Mouse (Mus musculus) cerebellum, adult 9-11 months (tissue): ENCODE data around the gene Mymx.

Source experiments
- DNase-seq: peaks from one replicate; pipeline ENCODE4 v3.0.0; 2022

Gene Mymx

DNA sequence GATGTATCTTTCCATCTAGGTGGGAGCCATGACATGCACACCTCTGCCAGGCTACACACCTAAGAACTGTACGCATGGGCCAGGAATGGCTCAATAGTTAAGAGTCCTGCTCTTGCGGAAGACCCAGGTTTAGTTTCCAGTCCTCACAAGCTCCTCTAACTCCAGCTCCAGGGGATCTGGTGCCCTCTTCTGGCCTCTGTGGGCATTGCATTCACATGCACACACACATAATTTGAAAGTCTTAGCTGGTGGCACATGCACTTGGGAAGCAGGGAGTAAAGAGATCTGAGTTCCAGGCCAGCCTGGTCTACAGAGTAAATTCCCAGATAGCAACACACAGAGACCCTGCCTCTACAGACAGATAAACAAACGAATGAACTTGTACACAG, 15.5 kb downstream of the Mymx start:
- DNase-seq: no peak

DNA sequence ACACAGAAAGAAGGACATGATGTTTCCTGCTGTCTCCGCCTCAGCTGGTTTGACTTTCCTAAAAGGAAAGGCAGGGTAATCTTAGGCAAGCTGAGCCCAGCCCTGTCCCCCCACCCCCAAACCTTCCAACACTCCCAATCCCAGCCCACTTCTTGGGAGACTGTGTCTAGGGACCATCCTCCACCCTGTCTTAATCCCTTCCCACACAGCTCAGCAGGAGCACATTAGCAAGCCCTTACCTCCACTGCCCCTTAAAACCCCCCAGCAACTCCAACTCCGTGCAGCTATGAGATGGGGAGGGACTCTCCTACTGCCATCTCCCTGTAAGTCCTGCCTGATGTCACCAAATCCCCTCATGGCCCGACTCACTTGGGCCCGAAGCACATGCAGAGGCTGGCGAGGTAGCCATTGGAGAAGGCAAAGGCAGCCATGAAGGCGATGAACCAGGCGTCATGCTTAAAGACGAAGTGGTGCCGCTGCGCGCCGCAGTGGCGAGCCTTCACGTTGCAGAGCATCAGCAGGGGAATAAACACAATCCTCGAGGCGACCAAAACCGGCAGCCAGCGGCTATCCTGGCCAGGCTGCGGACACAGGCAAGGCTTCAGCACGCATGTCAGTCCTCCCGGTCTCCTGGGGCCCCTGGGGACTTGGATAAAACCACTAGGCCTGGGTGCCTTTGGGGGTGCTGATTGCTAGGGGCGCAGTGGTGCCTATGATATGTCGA, 16.0 kb downstream of the Mymx start:
- DNase-seq: peak; percentile 39

DNA sequence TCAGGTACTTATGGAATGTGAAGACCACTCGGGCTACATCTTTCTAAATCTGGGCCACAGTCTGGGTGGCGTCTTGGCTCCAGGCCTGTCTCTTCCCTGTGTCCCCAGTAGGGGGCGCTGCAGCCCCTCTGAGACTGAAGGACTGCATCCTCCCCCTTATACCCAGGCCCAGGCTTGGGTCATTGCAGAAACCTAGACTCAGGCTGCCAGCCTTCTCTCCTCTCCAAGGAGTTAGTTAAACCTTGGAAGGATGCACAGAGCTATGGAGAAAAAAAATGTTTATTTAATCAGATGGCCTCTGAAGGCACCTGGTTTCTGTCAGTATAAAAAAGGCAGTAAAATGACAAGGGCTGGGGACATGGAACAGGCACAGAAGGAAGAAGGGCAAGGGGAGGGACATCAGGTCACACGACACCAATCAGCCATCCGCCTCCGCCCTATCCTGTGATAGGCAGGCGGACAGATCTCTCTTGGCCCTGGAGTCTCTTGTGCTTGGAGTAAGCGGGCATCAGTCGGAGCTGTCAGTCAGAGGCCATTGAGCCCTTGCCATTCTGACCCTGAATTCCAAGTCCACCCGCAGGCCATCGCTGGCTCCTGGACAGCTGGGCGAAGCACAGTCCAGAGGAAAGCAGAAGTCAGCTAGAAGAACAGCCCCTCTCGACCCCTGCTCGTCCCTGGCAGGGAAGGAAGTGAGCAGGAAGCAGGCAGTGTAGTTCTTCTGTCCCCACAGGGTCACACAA, 16.8 kb downstream of the Mymx start:
- peak; percentile 83 for DNase-seq

DNA sequence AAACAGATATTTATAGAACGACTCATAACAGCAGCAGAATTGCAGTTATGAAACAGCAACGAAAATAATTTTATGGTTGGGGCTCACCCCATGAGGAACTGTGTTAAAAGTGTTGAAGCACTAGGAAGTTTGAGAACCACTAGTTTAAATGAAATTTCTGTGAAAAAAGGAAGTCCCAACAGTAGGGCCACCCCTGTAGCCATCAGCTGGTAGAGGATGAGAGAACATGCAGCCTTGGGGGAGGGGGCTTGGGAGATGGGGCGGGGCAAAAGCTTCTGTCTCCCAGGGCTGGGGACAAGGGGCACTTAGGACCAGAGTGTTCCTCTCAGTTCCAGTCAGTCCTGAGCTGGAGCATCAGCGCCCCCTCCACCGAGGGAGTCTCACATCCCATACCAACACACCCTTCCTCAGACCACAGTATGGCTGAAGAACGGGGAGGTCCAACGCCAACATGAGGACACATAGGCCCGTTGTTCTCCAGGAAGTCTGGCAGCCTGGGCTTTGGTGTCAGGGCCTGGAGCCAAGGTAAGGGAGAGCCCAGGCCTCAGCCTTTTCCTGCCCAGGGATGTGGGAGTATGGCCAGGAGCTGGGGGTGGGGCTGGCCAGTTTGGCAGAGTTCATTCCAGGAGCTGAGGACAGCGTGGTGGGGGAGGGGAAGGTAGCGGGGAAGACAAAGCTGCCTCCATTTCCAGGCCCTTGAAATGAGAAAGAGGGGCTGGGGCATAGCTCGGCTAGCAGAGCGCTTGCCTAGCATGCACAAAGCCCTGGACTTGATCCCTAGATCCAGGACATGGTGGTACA, 17.6 kb downstream of the Mymx start:
- DNase-seq: peak; percentile 85

DNA sequence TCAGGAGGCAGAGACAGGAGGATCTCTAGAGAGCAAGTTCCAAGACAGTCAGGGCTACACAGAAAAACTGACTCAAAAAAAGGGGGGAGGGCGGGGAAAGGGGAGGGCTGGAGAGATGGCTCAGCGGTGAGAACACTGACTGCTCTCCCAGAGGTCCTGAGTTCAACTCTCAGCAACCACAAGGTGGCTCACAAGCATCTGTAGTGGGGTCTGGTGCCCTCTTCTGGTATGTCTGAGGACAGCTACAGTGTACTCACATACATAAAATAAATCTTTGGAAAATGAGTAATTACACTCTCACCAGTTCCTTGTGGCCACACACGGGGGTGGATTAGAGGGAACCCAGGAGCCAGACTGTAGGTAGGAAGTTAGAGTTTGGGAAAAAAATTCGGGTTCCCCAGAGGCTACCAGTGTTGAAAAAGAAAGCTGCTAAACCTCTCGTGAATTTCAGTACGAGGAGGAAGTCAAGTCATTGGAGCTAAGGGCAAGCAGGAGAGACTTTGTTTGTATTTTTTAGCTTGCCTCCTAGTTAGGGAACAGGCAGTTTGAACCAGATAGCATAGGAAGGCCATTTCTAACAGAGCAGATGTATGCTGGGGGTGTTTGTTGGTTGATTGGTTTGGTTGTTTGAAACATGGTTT, 19.1 kb downstream of the Mymx start:
- DNase-seq: no peak

DNA sequence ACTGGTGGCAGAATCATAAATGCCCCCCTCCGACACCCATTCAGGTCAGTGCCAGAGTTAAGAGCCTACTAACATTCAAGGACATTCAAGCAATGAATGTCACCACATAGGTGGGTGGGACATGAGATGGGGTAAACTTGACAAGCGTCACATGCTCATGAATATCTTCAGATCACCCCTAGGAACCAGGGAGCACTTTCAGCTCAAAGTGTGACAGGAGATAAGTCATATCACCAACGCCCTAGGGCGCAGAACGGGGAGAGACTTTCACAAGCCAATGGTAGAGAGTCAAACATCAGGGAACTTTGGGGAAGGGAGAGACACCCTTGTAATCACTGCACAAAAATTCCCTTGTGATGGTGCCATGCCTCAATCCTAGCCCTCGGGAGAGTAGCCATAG, 19.7 kb downstream of the Mymx start:
- no peak for DNase-seq

DNA sequence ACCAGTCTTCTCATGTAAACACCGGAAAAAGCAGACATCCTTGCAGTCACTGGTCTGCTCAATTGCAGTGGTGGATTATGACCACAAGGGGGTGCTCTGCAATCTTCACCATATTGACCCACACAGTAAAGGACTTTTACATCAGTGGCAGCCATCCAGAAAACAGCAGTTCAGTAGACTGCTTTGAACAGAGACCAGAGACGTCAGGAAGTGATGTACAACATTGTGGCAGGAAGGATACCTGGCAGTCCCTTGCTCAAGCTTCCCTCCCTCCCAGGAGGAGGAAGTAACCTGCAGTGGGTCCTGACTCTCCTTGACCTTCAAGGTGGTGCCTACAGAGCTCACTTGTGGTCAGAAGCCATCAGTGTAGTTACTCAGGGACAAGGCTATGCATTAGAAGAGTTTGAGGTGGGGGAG, 20.3 kb downstream of the Mymx start:
- peak; percentile 78 for DNase-seq

DNA sequence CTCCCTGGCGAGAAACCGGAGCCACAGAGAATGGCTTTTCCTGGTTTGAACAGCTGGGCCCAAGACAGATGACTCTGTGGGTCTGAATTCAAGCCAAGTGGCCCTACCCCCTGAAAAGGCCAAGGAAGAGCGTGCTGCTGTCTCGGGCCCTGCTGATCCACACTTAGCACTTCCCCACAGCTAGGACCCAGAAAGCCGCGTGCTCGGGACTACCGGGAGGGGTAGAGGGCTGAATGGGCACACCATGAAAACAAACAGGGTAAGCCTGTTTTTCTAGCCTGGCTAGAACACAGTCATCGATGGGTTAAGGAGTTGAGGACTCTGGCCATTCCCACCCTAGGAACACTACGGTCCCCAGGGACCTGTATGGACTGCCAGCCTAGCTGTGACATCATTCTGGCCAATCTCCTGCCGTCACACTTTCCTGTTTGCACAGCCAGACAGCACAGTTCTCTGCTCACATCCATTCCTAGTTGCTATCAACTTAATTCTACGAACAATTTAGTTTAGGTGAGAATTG, 20.9 kb downstream of the Mymx start:
- no peak for DNase-seq

DNA sequence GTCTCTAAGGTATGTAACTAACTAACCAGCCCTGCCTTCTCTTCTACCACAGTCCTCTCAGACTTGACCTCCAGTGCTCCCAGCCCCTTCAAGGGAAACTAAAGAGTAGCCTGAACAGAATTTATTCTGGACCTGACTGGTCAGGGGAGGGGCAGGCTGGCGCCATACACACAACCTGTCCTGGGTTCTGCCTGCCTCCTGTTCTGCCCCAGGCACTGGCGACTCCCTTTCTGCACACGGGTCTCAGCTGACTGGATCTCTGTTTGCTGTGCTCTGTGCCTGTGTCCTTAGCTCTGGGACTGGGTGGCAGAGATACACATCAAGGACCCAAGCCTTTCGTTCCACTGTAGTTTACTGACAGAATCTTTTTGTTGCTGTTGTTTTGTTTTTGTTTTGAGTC, 22.3 kb downstream of the Mymx start:
- DNase-seq: no peak

DNA sequence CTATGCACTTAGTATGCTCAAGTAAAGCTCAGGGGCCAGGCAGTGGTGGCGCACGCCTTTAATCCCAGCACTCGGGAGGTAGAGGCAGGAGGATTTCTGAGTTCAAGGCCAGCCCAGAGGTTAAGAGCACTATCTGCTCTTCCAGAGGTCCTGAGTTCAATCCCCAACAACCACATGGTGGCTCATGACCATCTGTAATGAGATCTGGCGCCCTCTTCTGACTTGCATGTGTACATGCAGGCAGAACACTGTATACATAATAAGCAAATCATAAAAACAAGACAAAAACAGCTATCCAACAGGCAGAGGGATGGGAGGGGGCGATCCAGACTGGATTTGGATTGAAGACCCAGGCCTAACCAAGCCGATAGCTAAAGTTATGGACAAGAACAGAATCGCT, 23.1 kb downstream of the Mymx start:
- DNase-seq: no peak

DNA sequence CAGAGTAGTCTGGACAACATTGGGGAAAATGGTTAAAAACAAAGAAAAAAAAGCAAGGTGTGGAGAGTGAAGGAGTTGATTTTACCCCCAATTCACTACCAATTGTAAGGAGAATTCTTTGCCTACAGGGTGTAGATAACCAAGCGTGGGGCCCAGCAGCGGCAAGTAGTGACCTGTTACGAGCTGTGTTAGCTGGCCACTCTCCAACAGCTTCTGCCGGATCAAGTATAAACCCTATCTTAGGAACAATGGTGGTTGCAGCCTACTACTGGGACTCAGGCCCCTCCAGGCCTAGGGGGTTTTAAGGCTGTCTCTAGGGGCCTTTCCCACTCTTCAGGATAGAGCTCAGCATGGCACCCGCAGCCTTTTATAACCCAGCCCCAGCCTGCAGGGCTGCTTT, 23.7 kb downstream of the Mymx start:
- DNase-seq: no peak

DNA sequence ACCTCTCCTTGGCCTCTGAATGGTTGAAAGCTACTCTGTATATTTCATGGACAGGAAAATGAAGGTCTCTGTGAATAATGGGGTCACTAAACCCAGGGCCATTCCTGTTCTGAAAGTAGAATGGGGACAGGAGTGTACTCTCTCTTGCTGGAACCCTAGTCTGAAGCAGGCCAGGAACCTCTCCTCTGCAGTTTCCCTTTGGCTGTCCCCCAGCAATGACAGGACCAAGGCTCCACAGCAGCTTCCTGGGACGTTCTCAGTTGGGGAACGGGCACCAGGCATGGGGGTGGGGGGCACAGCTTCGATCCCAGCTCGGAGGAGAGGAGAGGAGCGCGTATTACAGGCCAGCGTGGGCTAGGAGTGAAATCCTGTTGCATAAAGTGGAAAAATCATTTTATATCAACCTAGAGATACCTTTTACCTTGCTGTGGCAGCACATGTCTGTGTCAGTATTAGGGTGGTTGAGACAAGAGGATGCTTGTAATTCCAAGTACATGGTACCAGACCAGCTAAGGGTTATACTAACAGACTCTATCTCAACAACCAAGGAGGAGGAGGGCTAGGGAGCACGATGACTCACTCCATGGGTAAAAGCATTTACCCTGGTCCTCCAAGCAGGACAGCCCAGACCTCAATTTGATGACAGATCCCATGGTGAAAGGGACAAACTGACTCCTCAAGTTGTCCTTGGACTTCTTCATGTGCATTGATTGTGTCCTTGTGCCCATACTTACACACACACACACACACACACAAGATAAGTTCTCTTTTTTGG, 26.6 kb downstream of the Mymx start:
- DNase-seq: peak; percentile 63

DNA sequence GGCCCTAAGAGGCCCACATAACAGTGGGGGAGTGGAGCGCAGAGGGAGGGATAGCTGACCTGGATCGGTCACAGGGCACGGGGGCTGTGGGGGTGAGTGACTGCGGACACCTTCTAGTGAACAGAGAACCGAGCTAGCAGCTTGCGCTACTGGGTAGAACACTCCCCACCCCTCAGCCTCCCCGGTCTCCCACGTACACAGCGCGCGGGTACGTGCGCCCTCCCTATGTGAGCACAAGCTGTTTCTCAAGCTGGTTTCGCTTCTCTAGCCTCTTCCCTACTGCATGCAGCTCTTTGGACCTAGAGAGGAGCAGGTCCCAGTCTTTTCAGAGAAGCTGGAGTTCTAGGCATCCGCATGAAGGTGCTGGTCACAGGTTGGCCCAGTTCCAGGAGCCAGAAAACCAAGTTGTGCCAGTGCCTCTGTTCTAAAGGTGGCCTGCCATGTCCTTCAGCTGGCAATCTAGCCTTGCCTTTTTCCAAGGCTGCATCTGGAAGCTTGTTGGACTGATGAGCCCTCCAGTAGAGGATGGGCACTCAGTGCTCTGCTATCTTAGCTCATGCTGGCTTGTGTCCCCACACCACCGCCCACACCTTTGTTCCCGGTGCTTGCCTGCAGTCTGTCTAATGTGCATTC, 27.7 kb downstream of the Mymx start:
- DNase-seq: peak; percentile 93

DNA sequence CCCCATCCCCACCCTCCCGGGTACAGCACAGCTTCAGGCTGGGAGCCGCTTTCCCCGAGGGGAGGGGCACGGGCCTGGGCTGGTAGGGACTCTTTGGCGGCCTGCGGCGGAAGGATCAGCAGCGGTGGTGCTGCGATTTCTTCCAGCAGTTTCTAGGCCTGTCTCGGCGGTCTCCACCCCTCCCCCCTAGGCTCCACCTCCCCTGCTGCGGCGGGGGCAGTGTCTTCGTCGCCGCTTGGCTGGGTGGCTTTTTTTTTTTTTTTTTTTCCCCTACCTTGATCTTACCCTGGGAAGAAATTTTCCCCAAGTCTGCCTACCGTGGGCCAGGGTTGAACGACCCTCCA, 28.1 kb downstream of the Mymx start:
- peak; percentile 95 for DNase-seq

DNA sequence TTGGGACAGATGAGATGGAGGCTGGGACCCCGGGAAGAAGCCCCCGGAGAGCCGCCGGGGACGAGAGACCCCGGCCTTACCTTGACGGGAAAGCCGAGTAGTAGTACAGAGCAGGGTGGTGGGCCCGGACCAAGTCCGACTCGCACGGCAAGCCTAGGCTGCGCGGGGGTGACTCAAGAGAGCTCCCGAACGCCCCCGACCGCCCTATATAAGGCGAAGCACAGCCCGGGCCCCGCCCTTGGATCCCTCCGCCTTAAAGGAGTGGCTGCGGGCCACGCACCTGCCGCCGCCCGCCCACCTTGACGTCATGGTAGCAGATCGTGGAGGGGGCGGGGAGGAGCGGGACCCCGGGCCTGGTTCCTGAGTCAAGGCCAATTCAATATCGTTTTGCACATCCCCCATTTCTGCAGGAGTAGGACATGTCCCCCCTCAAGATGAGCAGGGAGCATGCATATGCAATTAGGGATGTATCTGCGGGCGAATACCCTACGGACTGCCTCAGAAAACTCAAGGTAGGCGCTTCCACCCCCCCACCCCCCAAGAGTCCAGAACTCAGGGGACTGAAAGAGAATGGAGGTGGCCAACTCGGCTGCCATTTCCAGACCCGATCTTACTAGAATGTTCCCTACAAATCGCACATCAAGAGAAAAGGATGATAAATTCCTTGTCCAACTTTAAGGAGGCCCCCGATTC, 28.7 kb downstream of the Mymx start, which contains the start of gene Hsp90ab1:
Gene Hsp90ab1, minus strand, starts transcription at position 185 of the 693 bp plus-strand sequence.
- DNase-seq: peak; percentile 98

DNA sequence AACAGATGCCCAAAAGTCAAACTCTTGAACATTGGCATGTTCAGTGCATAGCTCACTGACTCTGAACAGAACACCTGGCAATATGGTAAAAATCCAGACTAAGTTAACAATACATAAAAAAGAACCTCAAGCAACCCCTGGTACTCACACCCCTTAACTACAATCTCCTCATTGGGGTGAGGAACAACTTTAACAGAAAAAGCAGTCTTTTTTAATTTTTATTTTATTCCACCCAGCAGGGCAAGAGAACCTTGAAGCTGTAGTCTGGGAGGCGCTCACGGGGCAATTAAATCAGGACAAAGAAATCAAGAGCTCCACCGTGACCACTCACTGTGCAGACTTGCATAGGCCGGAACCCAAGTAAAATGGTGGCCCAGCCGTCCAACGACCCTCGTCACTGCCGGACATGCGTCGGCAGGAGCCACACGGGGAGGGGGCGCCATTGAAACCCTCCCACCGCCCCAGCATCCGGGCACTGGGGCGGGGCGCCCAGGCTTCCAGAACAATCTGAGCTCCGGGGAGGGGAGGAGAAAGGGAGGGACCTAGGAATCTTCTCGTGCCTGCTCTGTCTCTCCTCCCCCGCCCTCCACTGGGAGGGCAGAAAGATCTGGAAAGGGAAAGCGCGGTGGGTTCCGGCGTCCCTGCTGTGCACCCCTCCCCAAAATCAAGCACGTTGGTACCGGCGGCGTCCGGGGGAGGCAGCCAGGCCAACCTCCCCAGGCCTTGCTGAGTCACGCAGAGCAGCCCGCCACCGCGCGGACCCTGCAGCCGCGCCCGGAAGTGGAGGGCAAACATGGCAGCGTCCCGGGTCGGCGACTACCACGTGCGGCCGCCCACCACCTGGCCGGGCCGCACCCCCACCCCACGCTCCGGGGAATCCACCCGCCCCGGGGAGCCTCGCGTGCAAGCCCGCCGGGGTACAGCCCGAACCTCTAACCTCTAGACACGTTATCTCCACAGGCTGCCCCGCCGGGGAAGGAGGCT, 29.5 kb downstream of the Mymx start:
- peak; percentile 85 for DNase-seq

DNA sequence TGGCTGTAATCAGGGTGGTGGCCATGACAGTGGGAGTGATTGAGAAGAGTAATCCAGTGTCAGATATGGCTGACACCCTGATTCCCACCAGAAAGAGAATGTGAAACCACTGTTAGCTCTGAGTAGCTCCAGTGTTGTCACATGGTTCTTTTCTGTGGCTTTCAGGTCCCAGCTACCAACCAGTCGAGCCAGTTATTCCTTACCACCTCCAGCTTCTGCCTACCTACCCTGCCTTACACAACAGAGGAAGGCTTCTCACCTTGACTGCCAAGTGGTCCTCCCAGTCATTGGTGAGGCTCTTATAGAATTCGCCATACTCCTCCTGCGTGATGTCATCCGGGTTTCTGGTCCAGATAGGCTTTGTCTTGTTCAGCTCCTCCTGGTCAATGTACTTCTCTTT, 31.9 kb downstream of the Mymx start:
- no peak for DNase-seq

DNA sequence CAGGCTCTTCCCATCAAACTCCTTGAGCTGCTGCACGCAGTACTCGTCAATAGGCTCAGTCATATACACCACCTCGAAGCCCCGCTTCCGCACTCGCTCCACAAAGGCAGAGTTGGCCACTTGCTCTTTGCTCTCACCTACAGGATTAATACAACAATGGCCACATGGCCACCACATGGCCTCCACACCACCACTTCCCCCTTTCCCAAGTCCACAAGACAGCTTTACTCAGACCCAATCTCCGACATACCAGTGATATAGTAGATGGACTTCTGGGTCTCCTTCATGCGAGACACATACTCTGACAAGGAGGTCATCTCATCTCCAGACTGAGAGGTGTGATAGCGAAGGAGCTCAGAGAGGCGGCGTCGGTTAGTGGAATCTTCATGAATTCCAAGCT, 32.9 kb downstream of the Mymx start:
- DNase-seq: no peak

DNA sequence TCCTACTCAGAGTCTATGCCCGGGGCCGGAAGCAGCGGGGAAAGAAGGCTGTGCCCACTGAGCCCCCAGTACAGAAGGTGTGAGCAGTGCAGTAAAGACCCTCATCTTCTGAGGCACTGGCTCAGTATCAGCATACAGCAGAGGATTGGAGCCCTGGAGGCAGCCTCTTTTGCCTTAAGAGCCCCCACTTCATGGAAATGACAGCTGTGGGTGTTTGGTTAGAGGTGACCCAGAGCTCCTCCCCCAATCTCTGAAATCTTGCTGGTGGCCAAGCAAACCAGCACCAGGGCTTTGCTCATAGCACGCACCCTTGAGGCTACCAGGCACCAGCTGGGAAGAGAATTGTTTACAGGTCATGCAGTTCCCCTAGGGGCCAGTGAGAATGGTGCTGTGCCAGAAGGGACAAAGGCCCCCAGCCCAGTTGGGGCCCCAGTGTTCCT, 34.7 kb downstream of the Mymx start:
- no peak for DNase-seq
